Mouse (Mus musculus) hindbrain, embryonic 16.5 days (tissue): ENCODE measurements at regions not wholly inside any gene's neighbourhood (a gene's known extent, or its start where the extent isn't known, plus 50 kb on each side); places are given as distances from the start of the nearest gene placed in this dataset.

Experiments
- ATAC-seq: fragments of 200-750 bp; cut with Nextera tagmentation; 2 replicates; pipeline ENCODE4 v1.8.0; 2017; ENCODE audit warnings: moderate TSS enrichment, moderate library complexity
- H3K27ac ChIP-seq: fragments of 300-500 bp; sonication (generic); 2 replicates; pipeline ENCODE4 v1.5.1; 2014; ENCODE audit warnings: low read depth, mild to moderate bottlenecking, control low read depth, low read length, moderate library complexity
- H3K27me3 ChIP-seq: fragments of 300-500 bp; sonication (generic); replicated peaks from 2 replicates; pipeline ENCODE4 v1.6.1; 2014; ENCODE audit warnings: low read length; ENCODE audit not compliant: control insufficient read depth, insufficient read depth
- H3K36me3 ChIP-seq: fragments of 300-500 bp; sonication (generic); 2 replicates; pipeline ENCODE4 v1.6.1; 2014; ENCODE audit warnings: mild to moderate bottlenecking, low read length, moderate library complexity, mixed read lengths; ENCODE audit not compliant: control insufficient read depth, insufficient read depth
- H3K4me1 ChIP-seq: fragments of 300-500 bp; sonication (generic); 2 replicates; pipeline ENCODE4 v1.6.1; 2014; ENCODE audit warnings: low read depth, low read length; ENCODE audit not compliant: control insufficient read depth, insufficient read depth
- H3K4me2 ChIP-seq: fragments of 300-500 bp; sonication (generic); 2 replicates; pipeline ENCODE4 v1.6.1; 2014; ENCODE audit warnings: mild to moderate bottlenecking, low read length, control low read depth, moderate library complexity
- H3K4me3 ChIP-seq: fragments of 300-500 bp; sonication (generic); 2 replicates; pipeline ENCODE4 v1.5.1; 2014; ENCODE audit warnings: mild to moderate bottlenecking, low read length, control low read depth, moderate library complexity
- H3K9ac ChIP-seq: fragments of 300-500 bp; sonication (generic); 2 replicates; pipeline ENCODE4 v1.6.1; 2014; ENCODE audit warnings: low read depth, mild to moderate bottlenecking, control low read depth, low read length, moderate library complexity
- H3K9me3 ChIP-seq: fragments of 300-500 bp; sonication (generic); 2 replicates; pipeline ENCODE4 v1.6.1; 2014; ENCODE audit warnings: mild to moderate bottlenecking, low read length, moderate library complexity; ENCODE audit not compliant: control insufficient read depth
- WGBS: fragments of 180-500 bp; shearing (Covaris S2); extraction: QIAGEN DNeasy Blood & Tissue Kit; methylation state at CpG from one replicate; pipeline ENCODE4 v1.1.7; 2014; 5-methylcytosine and 5-hydroxymethylcytosine counted together

GRCm38 (mm10) chr9:41475326-41475725, 313.8 kb upstream of the Ubash3b start:
- Histone ChIP-seq H3K27me3 (no peaks in the 10 kb centered on the region), H3K4me3 (0 out of 2 replicates have a peak overlapping the region, but pooled peaks have one; percentile 7), H3K4me2 (peak overlapping the region; percentile 42), H3K4me1 (peaks cover 21% of the 10 kb centered on the region), H3K27ac (no peak overlapping the region; the same call in 1 of the 2 replicates), H3K9ac (peak overlapping the region; percentile 41; the same call in 1 of the 2 replicates), H3K36me3 (no peaks in the 10 kb centered on the region), H3K9me3 (no peaks in the 10 kb centered on the region)
- ATAC-seq: no peak
- WGBS: 66% methylated on average over 8 of the region's 8 CpGs

GRCm38 (mm10) chr9:41474945-41475297, 313.4 kb upstream of the Ubash3b start:
- ATAC-seq: peak; percentile 22; the same call in 1 of the 2 replicates
- WGBS: 60% methylated on average over 6 of the region's 6 CpGs
- Histone ChIP-seq H3K4me1 (peaks cover 23% of the 10 kb centered on the region), H3K27ac (peak overlapping the region; percentile 75; the same call in 1 of the 2 replicates), H3K36me3 (no peaks in the 10 kb centered on the region), H3K4me3 (0 out of 2 replicates have a peak overlapping the region, but pooled peaks have one; percentile 7), H3K9ac (peak overlapping the region; percentile 41), H3K27me3 (no peaks in the 10 kb centered on the region), H3K9me3 (no peaks in the 10 kb centered on the region), H3K4me2 (peak overlapping the region; percentile 42)

GRCm38 (mm10) chr9:41474244-41474944, 312.9 kb upstream of the Ubash3b start:
- peak; percentile 92 for ATAC-seq
- Histone ChIP-seq H3K4me3 (0 out of 2 replicates have a peak overlapping the region, but pooled peaks have one; percentile 7), H3K27ac (peak overlapping the region; percentile 75), H3K9me3 (no peaks in the 10 kb centered on the region), H3K27me3 (no peaks in the 10 kb centered on the region), H3K36me3 (no peaks in the 10 kb centered on the region), H3K4me1 (peaks cover 26% of the 10 kb centered on the region), H3K9ac (peak overlapping the region; percentile 43), H3K4me2 (peak overlapping the region; percentile 42)
- WGBS: 26% methylated on average over 11 of the region's 11 CpGs

- H3K36me3 ChIP-seq: no peaks in the 10 kb centered on the region
- no peak overlapping the region for H3K4me3 ChIP-seq
- peaks cover 26% of the 10 kb centered on the region for H3K4me1 ChIP-seq
- no peaks in the 10 kb centered on the region for H3K9me3 ChIP-seq
- peak overlapping the region; percentile 75 for H3K27ac ChIP-seq
- no peak overlapping the region for H3K9ac ChIP-seq
- no peaks in the 10 kb centered on the region for H3K27me3 ChIP-seq
- ATAC-seq: no peak
- H3K4me2 ChIP-seq: no peak overlapping the region
- WGBS: 78% methylated on average over 5 of the region's 5 CpGs
Measured at GRCm38 (mm10) chr9:41473506-41473905, 312.0 kb upstream of the Ubash3b start.

GRCm38 (mm10) chr9:41471345-41471744, 309.8 kb upstream of the Ubash3b start:
- 87% methylated on average over 3 of the region's 3 CpGs for WGBS
- Histone ChIP-seq H3K27ac (peak overlapping the region; percentile 8; the same call in 1 of the 2 replicates), H3K4me2 (no peak overlapping the region), H3K9me3 (no peaks in the 10 kb centered on the region), H3K27me3 (no peaks in the 10 kb centered on the region), H3K36me3 (no peaks in the 10 kb centered on the region), H3K9ac (no peak overlapping the region), H3K4me3 (no peak overlapping the region), H3K4me1 (peaks cover 26% of the 10 kb centered on the region)
- ATAC-seq: no peak

GRCm38 (mm10) chr9:41470010-41470409, 308.5 kb upstream of the Ubash3b start:
- H3K27me3 ChIP-seq: no peaks in the 10 kb centered on the region
- no peaks in the 10 kb centered on the region for H3K36me3 ChIP-seq
- H3K9me3 ChIP-seq: no peaks in the 10 kb centered on the region
- H3K4me3 ChIP-seq: no peak overlapping the region
- peak overlapping the region; percentile 69 for H3K27ac ChIP-seq
- H3K4me1 ChIP-seq: peaks cover 24% of the 10 kb centered on the region
- no peak for ATAC-seq
- H3K4me2 ChIP-seq: no peak overlapping the region
- WGBS: 31% methylated on average over 6 of the region's 6 CpGs
- H3K9ac ChIP-seq: no peak overlapping the region

GRCm38 (mm10) chr9:41469414-41469813, 307.9 kb upstream of the Ubash3b start:
- Histone ChIP-seq H3K36me3 (no peaks in the 10 kb centered on the region), H3K27ac (peak overlapping the region; percentile 69; the same call in 1 of the 2 replicates), H3K4me1 (peaks cover 20% of the 10 kb centered on the region), H3K9me3 (no peaks in the 10 kb centered on the region), H3K4me3 (no peak overlapping the region), H3K4me2 (no peak overlapping the region), H3K27me3 (no peaks in the 10 kb centered on the region), H3K9ac (no peak overlapping the region)
- WGBS: 73% methylated on average over 5 of the region's 5 CpGs
- ATAC-seq: no peak

- Histone ChIP-seq H3K4me3 (no peak overlapping the region), H3K9me3 (no peaks in the 10 kb centered on the region), H3K4me2 (no peak overlapping the region), H3K4me1 (peaks cover 7% of the 10 kb centered on the region), H3K36me3 (no peaks in the 10 kb centered on the region), H3K9ac (no peak overlapping the region), H3K27me3 (no peaks in the 10 kb centered on the region), H3K27ac (peak overlapping the region; percentile 64)
- 29% methylated on average over 8 of the region's 8 CpGs for WGBS
- ATAC-seq: peak; percentile 96
Measured at GRCm38 (mm10) chr9:41464057-41464685, 302.7 kb upstream of the Ubash3b start.

GRCm38 (mm10) chr9:41461742-41462141, 300.2 kb upstream of the Ubash3b start:
- Histone ChIP-seq H3K36me3 (no peaks in the 10 kb centered on the region), H3K27ac (peak overlapping the region; percentile 62), H3K9me3 (no peaks in the 10 kb centered on the region), H3K4me2 (no peak overlapping the region), H3K4me3 (no peak overlapping the region), H3K9ac (no peak overlapping the region), H3K4me1 (peaks cover 7% of the 10 kb centered on the region), H3K27me3 (no peaks in the 10 kb centered on the region)
- peak; percentile 55 for ATAC-seq
- WGBS: 5% methylated on average over 11 of the region's 11 CpGs
